Mouse (Mus musculus) brain, adult 2 months (tissue): Measurements from ENCODE around the gene Dirc2.

Experiments used
- DNase-seq: peaks from one replicate; pipeline ENCODE4 v3.0.0; 2011; ENCODE audit warnings: low read depth, low spot score

The Dirc2 gene

DNA sequence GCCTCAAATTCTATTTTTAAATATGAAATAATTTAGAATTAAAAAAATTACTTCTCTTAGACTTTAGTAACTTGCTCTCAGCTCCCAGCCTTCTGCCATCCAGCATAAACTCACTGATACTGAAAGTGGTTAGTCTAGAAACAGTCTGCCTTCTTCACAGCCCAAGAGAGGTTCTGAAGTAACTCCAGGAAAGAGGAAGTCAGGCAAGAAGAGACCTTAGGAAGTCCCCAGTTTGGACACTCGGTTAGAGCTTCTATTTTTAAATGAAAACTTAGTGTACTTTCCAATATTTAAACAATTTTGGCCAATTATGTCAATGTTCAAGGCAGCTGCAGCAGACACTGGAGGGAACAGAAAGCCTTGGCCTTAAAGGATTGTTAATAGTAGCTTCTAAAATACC is 29.6 kb downstream of the Dirc2 start:
- DNase-seq = no peak

DNA sequence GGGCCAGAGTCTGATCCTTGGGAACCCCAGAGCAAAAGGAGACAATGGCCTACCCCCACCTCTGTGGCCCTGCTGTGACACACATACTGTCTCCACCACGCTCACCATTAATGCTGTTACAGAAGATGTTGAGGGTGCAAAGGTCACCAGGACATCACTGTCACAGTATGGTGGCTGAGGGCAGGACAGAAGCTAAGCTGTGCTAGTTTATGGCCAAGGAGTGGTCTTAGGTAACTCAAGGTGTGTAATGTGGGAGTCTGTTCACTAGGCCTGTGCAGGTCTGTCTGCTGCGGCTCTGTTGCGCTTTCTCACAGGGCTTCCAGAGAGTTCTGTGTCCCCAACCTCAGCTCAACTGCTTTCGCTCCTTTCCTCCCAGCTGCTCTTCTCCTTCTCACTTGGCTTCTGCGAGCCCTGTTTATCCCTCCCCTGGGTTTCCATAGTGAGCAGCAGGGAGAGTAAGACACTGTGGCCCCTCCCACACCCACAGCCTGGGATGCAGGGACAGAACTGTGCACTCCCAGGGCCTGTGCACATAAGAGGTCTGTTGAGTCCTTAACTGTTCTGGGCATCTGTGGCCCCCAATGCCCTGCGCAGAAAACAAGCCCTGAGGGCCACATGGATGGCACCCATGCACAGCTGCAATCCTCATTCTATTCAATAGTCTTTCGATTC is 30.9 kb downstream of the Dirc2 start:
- DNase-seq = peak; percentile 61

DNA sequence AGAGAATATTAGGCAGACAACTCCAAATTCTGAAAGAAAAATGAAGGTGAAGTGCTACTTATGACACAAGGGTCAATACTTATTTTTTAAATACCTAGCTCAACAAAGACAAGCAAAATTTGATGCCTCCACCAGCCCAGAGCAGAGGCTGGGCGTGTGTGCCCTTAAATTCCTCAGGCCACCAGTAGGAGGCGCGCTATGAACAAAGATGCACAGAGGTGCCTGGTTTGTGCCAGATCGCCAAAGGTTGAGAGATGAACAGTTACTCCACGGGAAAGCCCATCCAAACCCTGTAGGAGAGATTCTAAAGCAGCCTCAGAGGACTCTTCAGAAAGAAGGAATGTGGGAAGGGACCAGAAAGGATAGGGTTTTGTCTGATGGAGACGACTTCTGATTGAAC is 35.1 kb downstream of the Dirc2 start:
- DNase-seq = peak; percentile 70

DNA sequence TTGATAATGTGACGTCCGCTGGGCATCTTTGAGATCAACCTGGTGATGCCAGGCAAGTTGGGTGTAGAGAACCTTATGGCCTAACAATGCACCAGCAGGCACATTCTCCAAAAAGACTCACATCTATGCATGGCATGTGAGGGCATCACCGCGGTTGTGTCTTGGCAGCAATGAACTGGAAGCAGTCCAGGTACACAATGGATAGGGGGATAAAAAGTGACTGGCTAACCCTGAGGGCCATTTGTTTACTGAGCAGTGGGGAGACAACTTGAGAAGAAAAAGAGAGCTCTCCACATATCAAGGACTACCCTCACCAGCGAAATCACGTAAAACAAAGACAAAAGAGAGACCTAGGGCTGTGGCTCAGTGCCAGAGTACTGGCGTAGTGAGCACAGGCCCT is 37.1 kb downstream of the Dirc2 start:
- DNase-seq = no peak

DNA sequence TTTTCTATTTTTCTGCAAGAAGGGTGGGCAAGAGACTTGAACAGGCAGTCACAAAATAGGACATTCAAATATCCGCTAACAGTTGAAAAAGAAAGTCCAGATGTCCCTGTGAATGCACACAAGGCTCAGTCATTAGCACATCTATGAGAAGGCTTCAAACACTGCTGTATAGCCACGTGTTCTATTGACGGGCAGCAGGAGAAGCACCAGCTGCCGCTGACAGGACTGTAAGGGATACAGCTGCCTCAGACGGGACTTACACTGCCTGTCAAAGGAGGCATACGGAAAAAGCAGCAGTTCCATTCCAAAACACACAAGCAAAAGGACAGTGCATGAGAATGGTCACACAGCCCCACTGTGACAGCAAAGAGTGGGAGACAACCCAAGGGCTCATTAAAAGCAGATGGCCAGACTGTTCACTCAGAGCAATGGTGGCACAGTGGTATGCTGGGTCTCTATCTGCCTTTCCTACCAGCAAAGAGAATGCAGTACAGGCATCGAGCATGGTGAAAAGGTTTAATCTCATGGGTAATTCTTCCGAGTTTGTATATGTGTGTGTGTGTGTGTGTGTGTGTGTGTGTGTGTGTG is 39.9 kb downstream of the Dirc2 start:
- peak; percentile 46 for DNase-seq

DNA sequence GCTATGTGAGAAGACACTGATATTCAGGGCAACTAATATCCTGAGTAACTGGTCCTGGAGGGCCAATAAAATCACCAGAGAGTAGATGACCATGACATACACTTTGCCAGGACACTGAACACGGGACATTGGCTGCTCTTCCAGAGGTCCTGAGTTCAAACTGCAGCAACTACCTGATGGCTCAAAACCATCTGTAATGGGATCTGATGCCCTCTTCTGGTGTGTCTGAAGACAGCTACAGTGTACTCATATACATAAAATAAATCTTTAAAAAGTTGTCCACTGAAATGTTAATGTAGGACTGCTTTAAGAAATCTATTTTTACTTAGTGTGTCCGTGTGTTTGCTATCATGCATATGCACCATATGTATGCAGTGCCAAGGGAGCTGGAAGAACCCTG is 42.6 kb downstream of the Dirc2 start:
- DNase-seq = no peak

DNA sequence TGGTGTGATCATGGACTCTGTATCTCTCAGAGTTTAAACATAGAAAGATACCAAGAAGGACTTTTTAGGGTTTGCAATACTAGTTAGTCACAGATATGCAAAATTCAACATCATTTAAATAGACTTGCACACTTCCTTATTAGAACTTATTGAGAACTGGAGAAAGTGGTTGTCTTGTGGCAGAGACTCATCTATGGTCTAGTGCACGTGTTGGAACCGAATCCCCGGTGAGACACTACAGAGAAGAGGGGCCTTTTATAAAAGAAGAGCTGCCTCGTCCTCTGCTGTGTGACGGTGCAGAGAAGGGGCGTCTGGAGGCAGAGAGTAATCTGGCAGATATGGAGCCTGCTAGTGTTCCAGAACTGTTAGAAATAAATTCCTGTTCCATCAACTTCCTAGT is 44.6 kb downstream of the Dirc2 start:
- DNase-seq = no peak

DNA sequence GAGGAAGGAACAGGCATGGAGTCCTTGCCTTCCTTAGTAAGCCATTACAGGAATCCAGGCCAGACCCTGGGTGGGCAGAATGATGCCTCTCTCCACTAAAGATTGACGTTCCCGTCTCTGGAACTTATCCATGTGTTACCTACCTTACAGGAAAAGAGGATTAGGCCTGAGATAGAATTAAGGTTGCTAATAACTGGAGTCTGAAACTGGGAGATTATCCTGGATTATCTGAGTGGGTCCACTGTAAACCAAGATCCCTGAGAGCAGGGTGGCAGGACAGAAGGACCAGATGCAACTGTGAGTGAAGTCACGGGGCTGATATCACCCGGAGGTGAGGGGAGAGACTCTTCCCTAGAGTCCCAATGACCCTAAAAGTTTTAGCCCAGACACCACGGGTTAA is 51.4 kb downstream of the Dirc2 start:
- no peak for DNase-seq

DNA sequence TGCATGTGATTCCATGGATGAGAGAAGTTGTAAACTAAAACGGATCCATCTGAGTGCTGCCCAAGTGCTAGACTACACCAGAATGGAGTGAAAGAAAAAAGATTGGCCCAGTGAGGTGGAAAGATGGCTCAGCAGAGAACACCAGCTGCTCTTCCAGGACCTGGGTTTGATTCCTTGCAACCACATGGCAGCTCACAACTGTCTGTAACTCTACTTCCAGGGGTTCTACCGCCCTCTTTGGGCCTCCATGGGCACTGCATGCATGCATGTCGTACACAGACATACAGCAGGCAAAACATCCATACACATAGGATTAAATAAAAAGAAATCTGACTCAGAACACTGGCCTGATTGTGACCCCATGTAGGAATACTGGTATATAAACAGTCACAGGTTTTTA is 52.9 kb downstream of the Dirc2 start:
- no peak for DNase-seq

DNA sequence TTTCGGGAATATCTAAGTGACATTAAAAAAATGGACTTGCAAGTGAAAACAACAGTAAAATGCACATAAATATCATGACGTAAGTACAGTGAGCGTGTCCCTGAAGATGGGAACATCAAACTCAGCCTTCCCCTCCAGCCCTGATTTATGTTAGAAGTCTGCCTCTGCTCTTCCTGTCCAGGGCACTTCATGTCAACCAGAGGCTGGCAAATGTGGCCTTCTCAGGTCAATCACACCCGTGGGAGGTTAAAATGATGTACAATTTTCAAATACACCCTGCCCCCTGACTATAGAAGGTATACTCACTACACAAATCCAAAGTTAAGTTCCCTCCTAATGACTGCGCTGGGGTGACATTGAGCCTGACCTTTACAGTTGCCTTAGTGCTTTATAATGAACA is 53.4 kb downstream of the Dirc2 start:
- no peak for DNase-seq

DNA sequence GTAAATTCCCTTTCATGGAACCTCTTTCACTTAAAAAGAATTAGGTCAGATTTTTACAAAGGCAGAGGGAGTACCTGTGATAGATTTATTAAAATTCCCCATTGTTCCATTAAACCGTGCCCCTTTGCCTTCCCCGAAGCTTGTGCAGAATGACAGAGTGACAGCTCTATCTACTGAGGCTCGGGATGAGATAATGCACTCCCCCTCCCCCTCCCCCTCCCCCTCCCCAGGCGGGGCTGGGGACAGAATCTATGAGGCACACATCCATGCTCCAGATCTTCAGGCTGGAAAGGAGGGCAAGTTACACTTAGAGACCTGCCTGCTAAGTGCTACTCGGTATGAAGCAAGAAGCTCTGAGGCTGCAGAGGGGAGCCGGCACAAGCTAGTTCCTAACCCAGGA is 53.8 kb downstream of the Dirc2 start:
- DNase-seq = no peak

DNA sequence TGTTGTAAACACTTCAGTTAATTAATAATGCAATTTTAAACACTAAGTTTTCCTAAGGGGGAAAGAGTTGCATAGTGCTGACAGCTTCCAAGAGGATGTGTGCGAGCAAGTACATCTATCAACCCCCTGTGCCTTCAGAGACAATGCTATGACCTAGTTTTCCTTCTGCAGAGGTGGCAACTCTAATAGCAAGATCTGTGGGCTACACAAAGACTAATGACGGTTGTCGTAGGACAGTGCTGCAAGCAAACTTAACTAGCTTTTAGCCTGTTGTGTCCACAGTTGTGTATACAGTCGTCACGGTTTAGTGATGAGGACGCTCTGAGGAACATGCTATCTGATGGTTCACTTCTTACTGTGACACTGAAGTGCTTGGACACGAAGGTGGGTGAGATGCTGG is 54.5 kb downstream of the Dirc2 start:
- DNase-seq = peak; percentile 33

DNA sequence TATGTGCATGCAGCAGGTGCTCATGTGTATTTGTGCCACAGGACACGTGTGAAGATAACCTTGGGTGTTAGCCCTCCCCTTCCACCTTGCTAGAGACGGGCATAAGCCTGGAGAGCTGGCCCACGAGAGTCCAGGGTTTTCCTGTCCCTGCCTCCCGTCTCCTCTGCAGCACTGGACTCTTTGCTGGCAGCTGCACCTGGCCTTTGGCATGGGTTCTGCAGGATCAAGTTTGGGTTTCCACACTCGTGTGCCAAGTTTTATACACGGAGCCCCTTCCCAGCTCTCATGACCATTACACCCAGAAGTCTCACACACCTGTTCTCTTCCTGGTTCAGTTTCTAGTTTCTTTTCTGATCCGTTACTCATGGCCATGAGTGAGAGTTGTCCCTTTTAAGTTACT is 55.5 kb downstream of the Dirc2 start:
- no peak for DNase-seq

DNA sequence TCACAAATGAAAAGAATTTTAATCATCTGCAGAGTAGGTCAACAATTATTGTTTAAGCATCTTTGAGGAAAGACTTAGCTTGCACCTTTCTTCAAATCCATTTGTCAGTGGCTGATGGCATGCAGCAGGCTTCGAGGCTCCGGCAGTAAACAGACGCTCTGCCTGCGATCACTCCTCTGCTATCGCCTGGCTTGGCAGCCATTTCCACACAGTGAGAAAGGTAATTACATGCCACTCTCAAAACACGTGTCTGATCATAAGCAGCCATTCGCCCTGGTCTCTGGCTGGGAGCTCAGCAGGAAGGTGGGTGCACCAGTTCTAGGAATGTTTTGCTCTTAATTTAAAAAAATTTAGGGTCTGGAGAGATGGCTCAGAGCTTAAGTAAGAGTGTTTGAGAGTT is 58.2 kb downstream of the Dirc2 start:
- DNase-seq = peak; percentile 42

DNA sequence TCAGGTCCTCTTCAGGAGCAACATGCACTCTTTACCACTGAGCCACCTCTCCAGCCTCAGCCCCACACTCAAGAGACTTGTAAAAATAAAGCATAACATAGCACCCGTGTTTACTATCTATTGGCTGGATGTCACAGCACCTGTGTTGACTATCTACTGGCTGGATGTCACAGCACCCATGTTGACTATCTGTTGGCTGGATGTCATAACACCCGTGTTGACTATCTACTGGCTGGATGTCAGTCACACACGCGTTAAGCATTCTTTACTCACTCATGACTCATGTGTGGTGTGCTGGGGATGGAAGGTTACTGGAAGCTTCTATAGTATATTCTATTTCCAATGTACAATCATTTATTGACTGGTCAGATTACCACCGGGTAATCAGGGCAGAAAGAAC is 62.2 kb downstream of the Dirc2 start:
- DNase-seq = no peak

DNA sequence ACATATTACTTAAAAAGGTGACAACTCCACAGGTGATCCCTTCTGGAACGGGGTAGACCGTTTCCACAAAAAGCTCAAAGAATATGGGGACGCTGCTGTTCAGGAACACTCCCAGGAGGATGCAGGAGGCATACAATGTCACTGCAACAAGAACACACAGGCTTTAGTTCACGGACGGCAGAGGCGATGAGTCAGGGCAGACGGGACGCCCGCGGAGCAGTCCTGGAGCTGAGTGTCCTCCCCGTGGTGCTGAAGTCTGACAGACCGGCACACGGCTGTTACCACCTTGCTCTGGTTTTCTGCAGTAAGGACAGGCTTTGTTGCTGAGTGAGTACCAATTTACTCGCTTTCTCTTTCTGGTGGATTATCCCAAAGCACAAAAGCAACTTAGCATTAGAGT is 64.4 kb downstream of the Dirc2 start:
- DNase-seq = peak; percentile 23

DNA sequence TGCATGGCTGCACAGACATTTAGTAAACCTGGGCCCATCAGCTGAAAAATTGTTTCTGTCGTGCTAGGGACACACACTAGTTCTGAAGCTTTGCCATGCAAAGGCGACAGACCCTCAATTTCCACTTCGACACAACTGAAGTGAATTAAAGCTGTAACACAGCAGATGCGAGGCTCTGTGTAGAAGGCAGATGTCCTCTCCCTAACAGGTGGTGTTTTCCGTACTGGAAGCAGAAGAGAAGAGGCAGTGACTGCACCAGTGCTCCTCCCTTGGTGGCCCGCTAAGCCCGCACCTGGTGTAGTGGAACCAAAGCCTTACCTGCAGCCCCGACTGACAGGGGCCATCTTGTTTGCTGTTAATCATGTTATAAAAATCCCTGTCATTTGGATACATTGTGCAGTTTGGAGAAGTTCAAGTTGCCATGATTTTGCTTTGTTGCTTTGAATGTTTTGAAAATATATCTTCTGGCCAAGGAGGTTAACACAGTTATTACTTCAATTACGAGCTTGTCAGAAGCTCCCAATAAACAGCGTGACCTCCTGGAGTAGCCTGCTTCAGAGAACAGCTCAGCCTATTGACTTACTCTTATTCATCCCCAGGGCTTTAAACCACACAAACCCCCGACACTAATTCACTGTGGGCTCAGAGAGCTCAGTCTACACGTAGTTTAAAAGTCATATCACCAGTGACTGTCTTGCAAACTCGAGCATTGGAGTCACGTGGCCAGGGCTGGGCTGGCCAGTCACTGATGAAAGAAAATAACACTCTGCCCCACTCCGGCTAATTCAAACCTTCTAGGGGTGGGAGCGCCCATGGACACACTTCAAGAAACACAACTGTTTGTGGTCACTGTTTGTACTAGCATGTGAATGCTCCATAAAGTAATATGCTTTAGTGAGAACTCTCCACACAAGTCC is 65.1 kb downstream of the Dirc2 start:
- DNase-seq = peak; percentile 45

DNA sequence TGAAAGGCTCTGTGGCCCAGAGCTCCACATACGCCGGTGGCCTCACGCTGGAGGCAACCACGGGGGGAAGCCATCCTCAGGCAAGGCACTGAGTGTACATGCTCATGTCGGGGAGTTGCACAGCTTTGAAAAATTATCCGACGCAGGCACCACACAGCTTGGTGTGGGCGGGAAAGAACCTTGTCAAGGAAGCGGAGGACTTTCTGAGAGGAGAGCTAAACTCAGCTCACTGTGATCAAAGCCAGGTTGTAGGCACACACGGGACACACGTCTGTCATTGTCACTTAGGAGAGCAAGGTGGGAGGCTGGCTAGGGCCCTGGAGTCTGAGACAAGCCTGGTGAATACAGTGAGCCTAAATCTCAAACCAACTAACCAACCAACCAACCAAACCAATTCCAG is 67.3 kb downstream of the Dirc2 start:
- DNase-seq = peak; percentile 84

DNA sequence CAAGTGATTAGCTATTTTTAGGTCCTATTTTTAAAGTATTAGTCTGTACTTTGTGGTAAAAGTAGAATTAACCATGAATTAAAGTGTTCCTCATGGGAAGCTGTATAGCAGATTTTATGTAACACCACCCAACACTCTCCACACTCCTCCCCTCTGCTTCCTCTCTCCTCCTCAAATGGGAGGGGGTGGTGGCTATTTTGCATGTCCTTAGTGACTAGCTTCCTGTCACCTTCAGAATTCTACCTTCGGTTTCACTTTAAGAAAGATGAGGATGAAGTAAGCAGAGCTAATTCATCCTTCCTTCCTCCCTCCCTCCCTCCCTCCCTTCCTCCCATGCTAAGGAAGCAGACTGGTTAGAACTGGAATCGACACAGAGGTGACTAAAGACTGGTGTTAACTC is 73.1 kb downstream of the Dirc2 start:
- no peak for DNase-seq

DNA sequence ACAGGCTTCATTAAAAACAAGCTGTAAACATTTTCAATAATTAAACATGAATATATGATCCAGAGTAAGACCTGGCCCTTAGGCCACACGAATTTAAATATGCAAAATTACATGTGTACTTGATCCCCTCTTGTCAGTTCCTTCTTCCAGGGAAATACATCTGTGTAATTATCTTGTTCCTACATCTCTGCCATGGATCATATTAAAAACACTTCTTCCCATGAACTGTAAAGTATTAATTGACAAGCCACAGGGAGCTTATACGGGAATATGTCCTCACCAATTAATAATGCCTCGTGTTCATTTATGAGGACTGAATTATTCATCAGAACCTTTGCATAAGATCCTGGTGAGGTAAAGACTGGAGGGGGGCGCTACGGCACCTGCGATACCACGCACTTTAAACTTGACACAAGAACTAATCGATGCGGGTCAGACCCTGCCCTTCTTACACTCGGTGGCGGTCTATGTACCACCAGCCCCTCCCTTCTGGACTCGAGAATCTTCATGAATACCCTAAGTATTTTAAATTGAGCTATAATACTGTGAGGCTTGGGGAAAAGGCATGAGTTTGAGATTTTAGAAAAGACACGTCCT is 74.8 kb downstream of the Dirc2 start:
- no peak for DNase-seq

DNA sequence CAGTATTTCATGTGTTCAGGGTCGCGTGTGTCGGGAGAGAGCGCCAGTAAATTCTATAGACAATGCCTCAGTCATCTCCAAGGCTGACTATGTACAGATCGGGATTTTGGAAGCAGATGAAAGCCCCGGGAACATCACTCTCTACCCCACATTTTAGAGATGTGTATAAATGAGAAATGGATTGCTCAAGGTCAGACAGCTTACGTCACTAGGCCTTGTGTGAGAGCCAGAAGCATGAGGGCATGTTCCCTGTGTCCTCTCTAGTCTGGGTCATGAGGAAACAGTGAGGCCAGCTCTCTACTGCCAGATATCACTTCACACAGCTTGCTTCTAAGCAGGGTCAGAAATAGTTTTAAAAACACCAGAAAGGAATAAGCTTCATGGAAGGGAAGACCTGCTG is 77.5 kb downstream of the Dirc2 start:
- no peak for DNase-seq

DNA sequence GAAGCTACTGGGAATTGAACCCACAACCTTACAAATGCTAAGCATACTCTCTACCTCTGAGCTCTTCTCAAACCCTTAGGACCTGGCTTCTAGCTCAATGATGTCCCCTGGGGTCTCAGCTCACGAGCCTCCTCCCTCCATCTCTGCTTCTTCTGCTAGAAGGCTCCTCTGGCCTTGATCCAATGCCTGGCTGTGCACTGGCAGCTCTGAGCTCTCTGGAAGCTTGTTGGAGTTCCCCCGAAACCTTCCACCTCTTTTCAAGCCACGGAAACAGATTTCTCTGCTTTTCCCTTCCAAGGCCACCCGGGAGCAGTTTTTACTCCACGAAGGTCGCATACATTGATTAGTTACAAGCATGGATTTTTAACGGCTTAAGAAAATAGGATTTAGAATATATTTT is 82.7 kb downstream of the Dirc2 start:
- peak; percentile 59 for DNase-seq
